Mouse (Mus musculus) bone marrow macrophage, adult 2 months (primary cell): ENCODE measurements around the gene Naa30.

ENCODE experiments used
- CTCF ChIP-seq: IDR thresholded peaks from 2 replicates; pipeline ENCODE4 v1.5.1; 2012; ENCODE audit warnings: low read depth, mild to moderate bottlenecking, low read length, moderate library complexity
- POLR2A ChIP-seq: IDR thresholded peaks from 2 replicates; pipeline ENCODE4 v1.6.1; 2012; ENCODE audit warnings: mild to moderate bottlenecking, low read depth, low read length, borderline replicate concordance

DNA sequence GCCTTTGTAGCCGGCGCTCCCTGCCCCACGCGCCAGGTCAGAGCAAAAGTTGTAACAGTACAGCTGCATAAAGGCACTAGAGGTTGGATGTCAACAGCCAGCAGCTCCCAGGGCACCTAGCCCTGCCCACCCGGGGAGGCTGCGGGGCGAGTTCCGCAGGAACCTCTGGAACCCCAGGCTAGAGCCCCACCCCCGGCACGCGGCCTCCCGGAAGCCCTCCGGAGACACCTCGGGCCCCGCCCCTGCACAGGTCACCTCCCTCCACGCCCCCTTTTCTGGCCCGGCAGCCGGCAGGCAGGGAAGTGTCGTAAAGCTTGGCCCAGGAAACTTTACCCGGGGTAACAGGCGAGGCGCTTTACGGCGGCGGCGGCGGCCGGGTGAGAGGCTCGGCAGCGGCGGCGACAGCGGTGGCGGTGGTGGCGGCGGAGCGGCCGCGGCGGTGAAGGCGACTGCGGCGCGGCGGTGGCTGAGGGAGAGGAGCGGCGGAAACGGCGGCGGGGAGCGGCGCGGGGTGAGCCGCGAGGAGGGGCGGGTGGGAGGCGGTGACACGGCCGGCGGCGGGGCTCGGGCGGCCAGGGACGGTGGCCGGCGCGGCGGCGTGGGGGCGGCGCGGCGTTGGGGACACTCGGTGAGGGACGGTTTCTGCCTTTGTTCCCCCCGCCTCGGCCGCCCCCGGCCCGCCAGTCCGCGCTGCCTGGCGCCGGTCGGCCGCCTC is at the start of gene Naa30:
- TF ChIP-seq CTCF (no peak), POLR2A (peak; percentile 10; the same call in 1 of the 2 replicates)
